Mouse (Mus musculus) CD8-positive naive resting alpha-beta T cell, adult 57 days (primary cell): ENCODE results near the gene Fbxw25. TPM values are rescaled to one million over a fixed set of nuclear protein-coding genes. Genes with fewer than 3 reads are reported as not detected.

Experiments used
- total RNA-seq: library from RNA; stranded (reverse); gene quantifications from one replicate; pipeline ENCODE4 v1.2.4, GENCODE M21; 2023

The Fbxw25 gene
- not detected for total RNA-seq

GRCm38 (mm10) chr9:109664552-109664951 is at the start of gene Fbxw25:
Gene Fbxw25, minus strand, starts transcription at chr9:109664652.

GRCm38 (mm10) chr9:109702600-109702999 is 38.1 kb upstream of the Fbxw25 start, which contains the start of gene Fbxw18:
Gene Fbxw18, minus strand, starts transcription at chr9:109702700.

GRCm38 (mm10) chr9:109625957-109626356 is 38.5 kb downstream of the Fbxw25 start, which contains the start of gene Fbxw24:
Gene Fbxw24, minus strand, starts transcription at chr9:109626057.

Other genes starting within 250 kb of the Fbxw25 start
- gene Fbxw16, start 215.5 kb downstream of the Fbxw25 start, total RNA-seq: not detected
- gene Fbxw19, start 168.8 kb downstream of the Fbxw25 start, total RNA-seq: not detected
- gene Fbxw15, start 96.4 kb downstream of the Fbxw25 start, total RNA-seq: not detected
- not detected for gene Fbxw24, start 38.6 kb downstream of the Fbxw25 start, total RNA-seq
- not detected for gene Fbxw18, start 38.0 kb upstream of the Fbxw25 start, total RNA-seq
- gene Fbxw26, start 81.4 kb upstream of the Fbxw25 start, total RNA-seq: not detected
- gene Fbxw27, start 126.0 kb upstream of the Fbxw25 start, total RNA-seq: not detected
- not detected for gene Spink8, start 147.6 kb upstream of the Fbxw25 start, total RNA-seq
- gene Nme6, start 168.1 kb upstream of the Fbxw25 start, total RNA-seq: 5.2 TPM
- 1.2 TPM for gene Camp, start 185.0 kb upstream of the Fbxw25 start, total RNA-seq
- 10.3 TPM for gene Cdc25a, start 210.9 kb upstream of the Fbxw25 start, total RNA-seq